Mouse (Mus musculus) adrenal gland, adult 2 months (tissue): ENCODE data around the gene 4933421I07Rik. TPM values are rescaled to one million over a fixed set of nuclear protein-coding genes. Genes with fewer than 3 reads are reported as not detected.

ENCODE experiments used
- DNase-seq: peaks from one replicate; pipeline ENCODE4 v3.0.0; 2021
- long read RNA-seq: library from polyadenylated mRNA; stranded (forward); transcript quantifications from one replicate; pipeline ENCODE4 v2.0.0, GENCODE M21; 2021
- polyA plus RNA-seq: library from polyadenylated mRNA; depleted of rRNA; stranded (reverse); fragments of >200 nt; gene quantifications from 2 replicates; pipeline ENCODE4 v1.2.3, GENCODE M21; 2012; rRNA removed
- total RNA-seq, 2 experiments: library from RNA; stranded (reverse); gene quantifications; 2 replicates each; pipeline ENCODE4 v1.2.3; 2021

The 4933421I07Rik gene
- not detected for total RNA-seq
- not detected in 2 replicates for polyA plus RNA-seq
- long read RNA-seq: 0 reads

DNA sequence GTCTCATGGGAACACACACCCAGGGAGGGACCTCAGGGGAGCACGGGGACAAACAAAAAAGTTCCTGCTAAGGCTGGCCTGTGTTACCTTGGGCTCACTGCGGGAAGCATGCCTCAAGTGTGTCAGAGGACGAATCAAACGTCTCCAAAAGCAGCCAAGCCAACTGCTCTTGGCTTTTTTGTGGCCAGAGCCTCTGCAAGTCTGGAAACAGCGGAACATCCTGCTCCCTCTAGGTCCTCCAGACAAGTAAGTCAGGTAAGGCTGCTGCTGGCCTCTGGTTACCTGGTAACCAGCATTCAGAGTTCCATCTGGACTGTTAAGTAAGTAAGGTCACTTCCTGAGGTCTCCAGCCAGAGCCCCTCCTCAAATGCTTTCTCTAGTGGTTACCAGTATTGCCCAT lies at the start of gene 4933421I07Rik:
TSS of gene 4933421I07Rik (minus strand) at position 271 of the 400 bp plus-strand sequence.
- no peak for DNase-seq

DNA sequence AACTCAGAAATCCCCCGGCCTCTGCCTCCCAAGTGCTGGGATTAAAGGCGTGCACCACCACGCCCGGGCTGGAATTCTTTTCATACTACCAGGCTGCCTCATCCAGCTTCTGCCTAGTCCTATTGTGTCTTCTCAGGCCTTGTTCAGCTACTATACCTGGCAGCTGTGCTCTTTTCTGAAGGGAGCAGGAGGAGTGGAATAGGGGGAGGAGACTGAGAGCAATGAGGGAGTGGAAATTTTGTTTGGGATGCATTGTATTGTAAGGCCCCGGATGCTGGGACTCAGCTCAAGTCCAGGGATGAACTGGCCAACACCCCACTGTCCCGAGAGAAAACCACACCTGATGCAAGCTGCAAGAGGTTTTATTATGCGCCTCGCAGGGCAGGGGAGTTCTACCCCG lies 49.4 kb upstream of the 4933421I07Rik start:
- DNase-seq: no peak

DNA sequence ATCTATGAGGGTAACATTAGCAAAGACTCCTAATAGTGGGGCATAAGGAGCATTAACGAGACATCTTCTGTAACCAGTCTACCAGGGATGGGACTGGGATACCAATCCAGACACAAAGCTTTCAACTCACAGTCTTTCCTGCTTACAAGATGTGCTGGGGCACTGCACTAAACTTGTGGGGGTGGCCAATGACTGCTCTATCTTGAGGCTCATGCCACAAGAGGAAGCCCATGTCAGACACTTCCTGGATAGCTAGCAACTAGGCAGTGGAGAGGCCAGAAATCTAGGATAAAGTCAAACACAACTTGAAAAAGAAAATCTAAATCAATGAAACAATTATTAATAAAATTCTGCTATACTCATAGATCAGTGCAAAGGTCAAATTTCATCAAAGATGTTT lies 48.3 kb upstream of the 4933421I07Rik start:
- no peak for DNase-seq

- no peak for DNase-seq
Measured at GRCm38 (mm10) chr7:42490859-42491258, 42.9 kb upstream of the 4933421I07Rik start.

- DNase-seq: no peak
Measured at GRCm38 (mm10) chr7:42490358-42490757, 42.4 kb upstream of the 4933421I07Rik start.

GRCm38 (mm10) chr7:42454640-42455039 lies 6.7 kb upstream of the 4933421I07Rik start:
- no peak for DNase-seq

DNA sequence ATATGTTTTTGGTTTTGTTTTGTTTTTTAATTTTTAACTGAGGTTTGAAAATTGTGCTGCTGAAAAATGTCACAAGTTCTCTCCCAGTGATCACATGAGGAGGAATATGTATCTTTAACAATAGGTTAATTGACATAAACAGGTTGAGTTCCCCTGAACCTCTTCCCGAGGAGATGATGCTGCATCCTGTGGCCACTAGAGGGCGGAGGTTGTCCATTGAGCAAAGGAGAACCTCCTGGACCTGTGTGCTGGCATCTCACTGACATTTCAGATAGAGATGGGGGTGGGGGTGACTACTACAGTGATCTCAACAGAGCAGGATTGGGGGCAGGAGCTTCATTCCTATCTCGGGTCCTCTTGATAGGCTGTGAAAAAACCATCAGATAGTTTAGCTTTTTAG lies 2.7 kb upstream of the 4933421I07Rik start:
- DNase-seq: peak; percentile 19

DNA sequence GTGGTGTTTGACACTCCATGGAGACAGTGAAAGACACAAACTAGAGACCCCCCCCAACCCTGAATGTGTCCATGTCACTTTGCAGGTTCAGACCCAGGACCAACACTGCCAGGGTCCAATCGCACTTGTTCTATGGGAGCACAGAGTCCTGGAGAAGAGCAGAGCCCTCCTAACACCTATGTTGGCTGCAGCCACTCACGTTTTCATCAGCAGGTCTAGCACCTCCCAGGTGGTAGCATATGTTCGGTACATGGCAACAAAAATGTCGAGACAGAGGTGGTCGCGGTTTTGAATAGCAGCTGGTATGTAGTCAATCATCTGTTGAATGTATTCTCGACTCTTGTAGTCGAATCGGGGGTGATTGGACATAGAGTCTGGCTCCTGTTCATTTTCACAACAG lies 568 bp downstream of the 4933421I07Rik start:
- DNase-seq: no peak

Other genes starting within 250 kb of the 4933421I07Rik start
- gene Vmn2r61, start 188.1 kb downstream of the 4933421I07Rik start, total RNA-seq: not detected
- gene Vmn2r61, start 188.1 kb downstream of the 4933421I07Rik start, polyA plus RNA-seq: not detected in 2 replicates
- 10 to 100 TPM; 11.0 to 12.6 TPM for gene Zfp141, start 57.6 kb upstream of the 4933421I07Rik start, total RNA-seq
- gene Zfp141, start 57.6 kb upstream of the 4933421I07Rik start, polyA plus RNA-seq: 1.6 and 2.3 TPM in 2 replicates
- not detected for gene Gm21028, start 130.5 kb upstream of the 4933421I07Rik start, total RNA-seq
- not detected in 2 replicates for gene Gm21028, start 130.5 kb upstream of the 4933421I07Rik start, polyA plus RNA-seq
- 1 to 10 TPM in 1 of 2 experiments, under 1 TPM in 1; 0.78 to 1.9 TPM for gene Zfp977, start 144.4 kb upstream of the 4933421I07Rik start, total RNA-seq
- gene Zfp977, start 144.4 kb upstream of the 4933421I07Rik start, polyA plus RNA-seq: not detected in 2 replicates
- 1 to 10 TPM; 4.1 to 5.6 TPM for gene Zfp976, start 194.5 kb upstream of the 4933421I07Rik start, total RNA-seq
- 0.03 and 0.04 TPM in 2 replicates for gene Zfp976, start 194.5 kb upstream of the 4933421I07Rik start, polyA plus RNA-seq
- gene Zfp975, start 244.6 kb upstream of the 4933421I07Rik start, total RNA-seq: 1 to 10 TPM; 4.4 to 4.7 TPM
- 0.10 and 0.11 TPM in 2 replicates for gene Zfp975, start 244.6 kb upstream of the 4933421I07Rik start, polyA plus RNA-seq